Mouse (Mus musculus) liver, embryonic 14.5 days (tissue): ENCODE measurements around the gene Zdhhc20. TPM values are rescaled to one million over a fixed set of nuclear protein-coding genes. Genes with fewer than 3 reads are reported as not detected.

Experiments used
- ATAC-seq: fragments of 200-750 bp; cut with Nextera tagmentation; 2 replicates; pipeline ENCODE4 v1.8.0; 2017; ENCODE audit warnings: moderate number of reproducible peaks, mild to moderate bottlenecking, moderate library complexity; ENCODE audit not compliant: insufficient read depth
- DNase-seq, 3 experiments: peaks; one replicate each; pipeline ENCODE4 v3.0.0-alpha.2; 2012 to 2013; ENCODE audit warnings: low read depth in 3 of 3, low spot score in 3 of 3
- H3K27ac ChIP-seq: fragments of 300-500 bp; sonication (generic); 2 replicates; pipeline ENCODE4 v1.5.1; 2014; ENCODE audit warnings: moderate library complexity, mild to moderate bottlenecking, control low read depth, inconsistent platforms
- H3K27me3 ChIP-seq: fragments of 300-500 bp; sonication (generic); 2 replicates; pipeline ENCODE4 v1.6.1; 2014; ENCODE audit warnings: mild to moderate bottlenecking, low read length, moderate library complexity; ENCODE audit not compliant: control insufficient read depth, insufficient read depth
- H3K36me3 ChIP-seq: fragments of 300-500 bp; sonication (generic); replicated peaks from 2 replicates; pipeline ENCODE4 v1.6.1; 2014; ENCODE audit warnings: low read depth; ENCODE audit not compliant: control insufficient read depth, insufficient read depth
- H3K4me1 ChIP-seq, 2 experiments: fragments of 200-500 bp in 1 of 2; fragments of 300-500 bp in 1 of 2; sonication (generic) in 1 of 2; replicated peaks; 2 replicates each; pipeline ENCODE4 v1.6.1; 2012 to 2014; ENCODE audit warnings: antibody characterized with exemption in 1 of 2, inconsistent platforms in 1 of 2, low read length in 1 of 2; ENCODE audit not compliant: control insufficient read depth in 2 of 2, insufficient read depth in 2 of 2
- H3K4me2 ChIP-seq: fragments of 300-500 bp; sonication (generic); 2 replicates; pipeline ENCODE4 v1.6.1; 2014; ENCODE audit warnings: low read depth, mild to moderate bottlenecking, control low read depth, moderate library complexity
- H3K4me3 ChIP-seq, 2 experiments: fragments of 200-500 bp in 1 of 2; fragments of 300-500 bp in 1 of 2; sonication (generic) in 1 of 2; 2 replicates each; pipeline ENCODE4 v1.5.1; 2012 to 2014; ENCODE audit warnings: low read depth in 2 of 2, low read length in 2 of 2, mild to moderate bottlenecking in 2 of 2, control low read depth in 1 of 2, inconsistent platforms in 1 of 2, moderate library complexity in 1 of 2; ENCODE audit not compliant: insufficient read depth in 1 of 2
- H3K9ac ChIP-seq: fragments of 300-500 bp; sonication (generic); replicated peaks from 2 replicates; pipeline ENCODE4 v1.6.1; 2014; ENCODE audit warnings: mild to moderate bottlenecking, control low read depth, moderate library complexity
- H3K9me3 ChIP-seq: fragments of 300-500 bp; sonication (generic); 2 replicates; pipeline ENCODE4 v1.6.1; 2016; ENCODE audit warnings: low read length, mixed read lengths; ENCODE audit not compliant: control insufficient read depth
- CTCF ChIP-seq: IDR thresholded peaks from 2 replicates; pipeline ENCODE4 v1.5.1; 2016; ENCODE audit warnings: antibody characterized with exemption, low read depth, control low read depth
- EP300 ChIP-seq: IDR thresholded peaks from 2 replicates; pipeline ENCODE4 v1.6.1; 2016; ENCODE audit warnings: antibody characterized with exemption, low read depth
- whole genome bisulfite sequencing: fragments of 180-500 bp; shearing (Covaris S2); extraction: QIAGEN DNeasy Blood & Tissue Kit; methylation state at CpG from one replicate; pipeline ENCODE4 v1.1.7; 2014; ENCODE audit not compliant: insufficient replicate concordance; 5-methylcytosine and 5-hydroxymethylcytosine counted together
- polyA plus RNA-seq, 2 experiments: library from polyadenylated mRNA; depleted of rRNA in 1 of 2; stranded (reverse) in 1 of 2; unstranded in 1 of 2; fragments of >200 nt; fragmentation: Nextera tagmentation in 1 of 2; extraction: Ambion mirVana in 1 of 2; gene quantifications; 2 replicates each; pipeline versions ENCODE4 v1.2.1 to v1.2.3; 2012 to 2014

Zdhhc20 gene
- polyA plus RNA-seq, 2 experiments: 3.4 to 7.6 TPM

DNA sequence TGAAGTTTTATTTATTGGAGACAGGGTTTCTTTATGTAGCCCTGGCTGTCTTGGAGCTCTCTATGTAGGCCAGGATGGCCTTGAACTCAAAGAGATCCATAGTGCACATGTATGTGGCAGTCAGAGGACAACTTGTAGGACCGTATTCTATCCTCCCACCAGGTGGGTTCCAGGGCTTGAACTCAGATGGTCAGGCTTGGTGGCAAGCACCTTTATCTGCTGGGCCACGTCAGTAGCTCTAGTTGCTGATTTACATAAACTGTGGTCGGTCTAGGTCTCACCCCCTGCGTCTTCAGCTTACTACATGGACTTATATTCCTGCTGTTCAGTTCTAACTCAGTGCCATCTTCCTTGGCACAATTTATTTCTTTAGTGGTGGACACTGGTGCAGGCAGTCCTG is 21.2 kb upstream of the Zdhhc20 start:
- TF ChIP-seq EP300 (no peak), CTCF (no peak)
- Histone ChIP-seq H3K36me3 (no peaks in the 10 kb centered on the region), H3K27ac (no peak overlapping the region), H3K9me3 (no peaks in the 10 kb centered on the region), H3K27me3 (no peaks in the 10 kb centered on the region), H3K4me3 (no peak overlapping the region), H3K4me2 (no peak overlapping the region), H3K4me1 (peaks cover 0 to 15% of the 10 kb centered on the region in 2 experiments; a peak in 2 of 4 replicates), H3K9ac (no peak overlapping the region)
- WGBS: 65% methylated on average over 4 of the region's 4 CpGs
- DNase-seq (no peak), ATAC-seq (no peak)

DNA sequence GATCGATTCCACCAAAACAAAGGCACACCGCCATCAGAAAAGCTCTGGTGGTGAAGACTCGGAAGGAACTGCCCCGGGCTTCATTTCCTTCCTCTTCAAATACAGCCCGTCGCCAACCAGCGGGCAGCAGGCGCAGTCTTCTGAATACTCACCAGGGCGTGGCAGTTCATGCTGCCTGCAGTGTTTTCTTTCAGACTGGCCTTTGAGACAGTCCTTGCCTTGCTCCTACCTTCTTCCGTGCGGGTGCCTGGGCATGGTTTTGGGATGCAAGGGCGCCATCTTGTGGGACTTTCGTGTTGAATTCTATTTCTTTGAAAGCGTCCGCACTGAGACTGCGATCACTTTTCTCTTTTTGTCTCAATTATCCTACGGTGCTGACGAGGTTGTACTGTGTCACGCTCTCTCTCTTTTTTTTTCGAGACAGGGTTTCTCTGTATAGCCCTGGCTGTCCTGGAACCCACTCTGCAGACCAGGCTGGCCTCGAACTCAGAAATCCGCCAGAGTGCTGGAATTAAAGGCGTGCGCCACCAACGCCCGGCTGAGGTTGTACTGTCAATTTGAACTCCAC is 20.5 kb upstream of the Zdhhc20 start:
- peak; percentile 68 to 81 (median 75) for DNase-seq
- peak overlapping the region; percentile 43 for H3K9ac ChIP-seq
- TF ChIP-seq CTCF: peak; percentile 88
- no peak for TF ChIP-seq EP300
- H3K4me1 ChIP-seq: peaks cover 0 to 15% of the 10 kb centered on the region in 2 experiments; a peak in 2 of 4 replicates
- no peaks in the 10 kb centered on the region for H3K27me3 ChIP-seq
- 18% methylated on average over 26 of the region's 26 CpGs for WGBS
- peak overlapping the region; percentile 61 for H3K4me2 ChIP-seq
- H3K9me3 ChIP-seq: no peaks in the 10 kb centered on the region
- H3K27ac ChIP-seq: no peak overlapping the region
- H3K4me3 ChIP-seq: peak overlapping the region; percentile 3 to 35; a peak in 3 of 4 replicates
- no peaks in the 10 kb centered on the region for H3K36me3 ChIP-seq
- ATAC-seq: peak; percentile 86

DNA sequence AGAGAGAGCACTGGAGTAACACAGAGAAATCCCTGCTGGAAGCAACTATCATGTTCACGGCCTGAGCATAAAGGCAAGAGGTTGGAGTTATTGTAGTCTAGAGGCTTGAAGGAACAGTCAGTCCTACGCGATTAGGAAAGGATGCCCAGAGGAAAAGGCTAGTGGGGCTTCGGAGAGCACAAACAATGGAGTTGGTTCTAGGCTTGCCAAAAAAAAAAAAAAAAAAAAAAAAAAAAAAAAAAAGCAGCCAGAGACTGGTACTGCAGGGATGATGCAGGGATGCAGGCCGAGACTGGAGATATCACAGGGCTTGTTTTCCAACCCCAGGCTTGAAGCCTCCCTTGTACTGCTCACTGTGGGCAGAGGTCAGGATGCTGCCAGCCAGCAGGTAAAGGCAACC is 19.2 kb upstream of the Zdhhc20 start:
- H3K27me3 ChIP-seq: no peaks in the 10 kb centered on the region
- H3K4me3 ChIP-seq: no peak overlapping the region
- DNase-seq (no peak), ATAC-seq (no peak)
- WGBS: 66% methylated on average over 5 of the region's 5 CpGs
- no peaks in the 10 kb centered on the region for H3K36me3 ChIP-seq
- H3K4me2 ChIP-seq: no peak overlapping the region
- no peaks in the 10 kb centered on the region for H3K9me3 ChIP-seq
- TF ChIP-seq CTCF (no peak), EP300 (no peak)
- no peak overlapping the region for H3K9ac ChIP-seq
- H3K4me1 ChIP-seq: peaks cover 0 to 15% of the 10 kb centered on the region in 2 experiments; a peak in 2 of 4 replicates
- no peak overlapping the region for H3K27ac ChIP-seq

DNA sequence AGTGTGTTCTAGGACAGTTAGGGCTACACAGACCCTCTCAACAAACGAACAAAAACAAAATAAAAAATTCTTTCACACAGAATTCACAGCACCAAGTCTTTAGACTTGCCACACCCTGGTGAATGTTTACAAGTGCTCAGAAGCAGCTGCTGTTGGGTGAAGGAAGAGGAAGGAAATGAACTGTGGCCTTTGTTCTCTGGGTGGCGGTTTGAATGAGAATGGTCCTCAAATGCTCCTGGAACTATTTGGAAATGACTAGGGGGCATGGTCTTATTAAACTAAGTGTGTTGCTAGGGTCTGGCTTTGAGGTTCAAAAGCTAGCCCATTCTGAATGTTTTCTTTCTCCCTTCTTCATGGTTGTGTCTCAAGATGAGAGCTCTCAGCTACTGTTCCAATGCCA is 18.4 kb upstream of the Zdhhc20 start:
- no peak overlapping the region for H3K27ac ChIP-seq
- H3K9me3 ChIP-seq: no peaks in the 10 kb centered on the region
- no peaks in the 10 kb centered on the region for H3K27me3 ChIP-seq
- H3K4me3 ChIP-seq: no peak overlapping the region
- ATAC-seq (no peak), DNase-seq (no peak)
- H3K36me3 ChIP-seq: no peaks in the 10 kb centered on the region
- peaks cover 0 to 15% of the 10 kb centered on the region in 2 experiments; a peak in 2 of 4 replicates for H3K4me1 ChIP-seq
- H3K4me2 ChIP-seq: no peak overlapping the region
- 44% methylated on average over 2 of the region's 2 CpGs for WGBS
- no peak overlapping the region for H3K9ac ChIP-seq
- TF ChIP-seq EP300: no peak
- no peak for TF ChIP-seq CTCF

DNA sequence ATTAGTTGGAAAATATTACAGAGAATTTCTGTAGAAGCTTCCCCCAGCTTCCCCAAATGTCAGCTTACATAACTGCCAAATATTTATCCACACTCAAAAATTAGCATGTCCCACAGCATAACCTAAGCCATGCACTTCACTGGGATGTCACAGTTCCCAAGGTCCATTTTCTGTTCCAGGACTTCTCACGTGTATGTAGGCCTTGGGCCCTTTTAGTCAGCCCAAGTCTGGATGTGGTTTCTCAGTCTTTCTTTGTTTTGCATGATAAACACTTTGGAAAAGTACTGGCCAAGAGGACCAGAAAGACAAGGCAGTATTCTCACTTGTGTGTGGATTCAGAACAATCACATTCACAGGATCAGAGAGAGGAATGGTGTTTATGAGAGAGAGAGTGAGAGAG is 11.9 kb upstream of the Zdhhc20 start:
- DNase-seq: no peak
- Histone ChIP-seq H3K27ac (no peak overlapping the region), H3K9ac (no peak overlapping the region), H3K4me1 (no peaks in the 10 kb centered on the region), H3K9me3 (no peaks in the 10 kb centered on the region), H3K4me2 (no peak overlapping the region), H3K36me3 (no peaks in the 10 kb centered on the region), H3K27me3 (no peaks in the 10 kb centered on the region), H3K4me3 (no peak overlapping the region)
- WGBS: 44% methylated on average over 1 of the region's 1 CpGs
- TF ChIP-seq CTCF (no peak), EP300 (no peak)
- ATAC-seq: no peak
